Mouse (Mus musculus) CH12.LX (cell line): Measurements from ENCODE around the gene Dscam.

Experiments used
- CTCF ChIP-seq, 2 experiments: IDR thresholded peaks in 1 of 2; conservative IDR thresholded peaks in 1 of 2; 2 replicates each; pipeline ENCODE4 v1.5.1; 2011 to 2012; ENCODE audit warnings: low read depth in 2 of 2, low read length in 2 of 2, improper control_type of control experiment in 1 of 2, inconsistent platforms in 1 of 2, mild to moderate bottlenecking in 1 of 2, moderate library complexity in 1 of 2
- HCFC1 ChIP-seq: IDR thresholded peaks from 2 replicates; pipeline ENCODE4 v1.6.1; 2012; ENCODE audit warnings: low read depth, mild to moderate bottlenecking, inconsistent platforms, low read length, improper control_type of control experiment
- MYC ChIP-seq: IDR thresholded peaks from 2 replicates; pipeline ENCODE4 v1.6.1; 2011; ENCODE audit warnings: low read depth, mild to moderate bottlenecking, improper control_type of control experiment, low read length
- POLR2A ChIP-seq: IDR thresholded peaks from 2 replicates; pipeline ENCODE4 v1.6.1; 2011; ENCODE audit warnings: low read depth, mild to moderate bottlenecking, improper control_type of control experiment, low read length
- USF1 ChIP-seq: IDR thresholded peaks from 2 replicates; pipeline ENCODE4 v1.6.1; 2014; ENCODE audit warnings: low read depth, mild to moderate bottlenecking, inconsistent platforms, low read length, improper control_type of control experiment
- ZNF384 ChIP-seq: IDR thresholded peaks from 2 replicates; pipeline ENCODE4 v1.6.1; 2012; ENCODE audit warnings: low read depth, low read length, improper control_type of control experiment, inconsistent platforms

DNA sequence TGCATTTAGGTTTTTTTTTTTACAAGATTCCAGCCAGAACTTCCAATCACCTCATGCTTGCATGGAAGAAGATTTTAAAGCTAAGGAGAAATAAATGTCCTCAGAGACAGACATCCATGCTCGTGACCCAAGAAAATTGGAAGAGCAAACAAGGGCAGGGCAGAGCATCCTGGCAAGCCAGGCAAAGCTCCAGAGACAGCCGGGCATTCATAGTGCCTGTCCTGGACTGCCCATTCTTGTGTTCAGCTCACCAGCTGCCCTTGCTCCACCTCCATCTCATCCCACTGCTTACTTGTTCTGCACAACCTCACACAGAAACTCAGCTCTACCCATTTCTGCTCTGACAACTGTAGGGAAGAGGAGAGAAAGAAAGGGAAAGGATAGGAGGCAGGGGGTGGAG lies 534.6 kb downstream of the Dscam start:
- no peak for TF ChIP-seq CTCF (conservative IDR thresholded peaks at IDR 0.05 in 1 of 2, IDR thresholded peaks at IDR 0.05 in 1 of 2; ENCODE audit: low read depth in 2 of 2, low read length in 2 of 2)
- TF ChIP-seq HCFC1, result no peak
- TF ChIP-seq MYC, result no peak
- TF ChIP-seq USF1, result no peak
- TF ChIP-seq ZNF384, result no peak
- no peak for TF ChIP-seq POLR2A
